Mouse (Mus musculus): ENCODE results near the gene Slco3a1. TPM values are rescaled to one million over a fixed set of nuclear protein-coding genes. Genes with fewer than 3 reads are reported as not detected.

The Slco3a1 gene
- total and polyA plus RNA-seq, 3 experiments: 0.11 TPM; not detected in 2

GRCm38 (mm10) chr7:74332323-74332722 lies 222.3 kb downstream of the Slco3a1 start:
- Histone ChIP-seq H3K4me1 (ENCODE audit: insufficient read depth, low read depth, low read length) (no peaks in the 10 kb centered on the region), H3K36me3 (replicated peaks) (no peaks in the 10 kb centered on the region), H3K27me3 (ENCODE audit: insufficient read depth, low read length) (no peaks in the 10 kb centered on the region), H3K9me3 (replicated peaks) (peaks cover 39% of the 10 kb centered on the region), H3K4me3 (ENCODE audit: low read depth, low read length) (no peak overlapping the region)
- DNase-seq (ENCODE audit: low spot score): no peak
- TF ChIP-seq POLR2AphosphoS5 (IDR thresholded peaks at IDR 0.05; ENCODE audit: insufficient replicate concordance, low read depth, low read length) (no peak), GATA1 (IDR thresholded peaks at IDR 0.05; ENCODE audit: borderline replicate concordance, low read length) (no peak), TAL1 (conservative IDR thresholded peaks at IDR 0.05; ENCODE audit: low read depth, low read length) (no peak), CTCF (IDR thresholded peaks at IDR 0.05; ENCODE audit: low read depth, low read length) (no peak), GATA2 (IDR thresholded peaks at IDR 0.05; ENCODE audit: borderline replicate concordance, low read depth, low read length) (no peak)
- no peak for ATAC-seq (ENCODE audit: extremely low read depth, insufficient number of reproducible peaks, low FRiP score, poor library complexity, severe bottlenecking)

- no peaks in the 10 kb centered on the region for H3K4me1 ChIP-seq (ENCODE audit: insufficient read depth, low read depth, low read length)
- H3K27me3 ChIP-seq (ENCODE audit: insufficient read depth, low read length): no peaks in the 10 kb centered on the region
- ATAC-seq (ENCODE audit: extremely low read depth, insufficient number of reproducible peaks, low FRiP score, poor library complexity, severe bottlenecking) (no peak), DNase-seq (ENCODE audit: low spot score) (no peak)
- H3K9me3 ChIP-seq (replicated peaks): peaks cover 34% of the 10 kb centered on the region
- no peaks in the 10 kb centered on the region for H3K36me3 ChIP-seq (replicated peaks)
- H3K4me3 ChIP-seq (ENCODE audit: low read depth, low read length): no peak overlapping the region
- TF ChIP-seq CTCF (IDR thresholded peaks at IDR 0.05; ENCODE audit: low read depth, low read length) (no peak), POLR2AphosphoS5 (IDR thresholded peaks at IDR 0.05; ENCODE audit: insufficient replicate concordance, low read depth, low read length) (no peak), TAL1 (conservative IDR thresholded peaks at IDR 0.05; ENCODE audit: low read depth, low read length) (no peak), GATA2 (IDR thresholded peaks at IDR 0.05; ENCODE audit: borderline replicate concordance, low read depth, low read length) (no peak), GATA1 (IDR thresholded peaks at IDR 0.05; ENCODE audit: borderline replicate concordance, low read length) (no peak)
These were observed 223.5 kb downstream of the Slco3a1 start for GRCm38 (mm10) chr7:74330858-74331726.

GRCm38 (mm10) chr7:74330117-74330857 lies 224.3 kb downstream of the Slco3a1 start:
- no peak for DNase-seq (ENCODE audit: low spot score)
- no peak overlapping the region for H3K4me3 ChIP-seq (ENCODE audit: low read depth, low read length)
- no peak for ATAC-seq (ENCODE audit: extremely low read depth, insufficient number of reproducible peaks, low FRiP score, poor library complexity, severe bottlenecking)
- no peaks in the 10 kb centered on the region for H3K4me1 ChIP-seq (ENCODE audit: insufficient read depth, low read depth, low read length)
- TF ChIP-seq GATA1 (IDR thresholded peaks at IDR 0.05; ENCODE audit: borderline replicate concordance, low read length) (no peak), CTCF (IDR thresholded peaks at IDR 0.05; ENCODE audit: low read depth, low read length) (no peak), TAL1 (conservative IDR thresholded peaks at IDR 0.05; ENCODE audit: low read depth, low read length) (no peak), POLR2AphosphoS5 (IDR thresholded peaks at IDR 0.05; ENCODE audit: insufficient replicate concordance, low read depth, low read length) (no peak), GATA2 (IDR thresholded peaks at IDR 0.05; ENCODE audit: borderline replicate concordance, low read depth, low read length) (no peak)
- no peaks in the 10 kb centered on the region for H3K27me3 ChIP-seq (ENCODE audit: insufficient read depth, low read length)
- H3K36me3 ChIP-seq (replicated peaks): no peaks in the 10 kb centered on the region
- peaks cover 31% of the 10 kb centered on the region for H3K9me3 ChIP-seq (replicated peaks)

- ATAC-seq (ENCODE audit: extremely low read depth, insufficient number of reproducible peaks, low FRiP score, poor library complexity, severe bottlenecking) (no peak), DNase-seq (ENCODE audit: low spot score) (no peak)
- Histone ChIP-seq H3K9me3 (replicated peaks) (peaks cover 40% of the 10 kb centered on the region), H3K36me3 (replicated peaks) (no peaks in the 10 kb centered on the region), H3K4me3 (ENCODE audit: low read depth, low read length) (no peak overlapping the region), H3K27me3 (ENCODE audit: insufficient read depth, low read length) (no peaks in the 10 kb centered on the region), H3K4me1 (ENCODE audit: insufficient read depth, low read depth, low read length) (no peaks in the 10 kb centered on the region)
- no peak for TF ChIP-seq GATA1 (IDR thresholded peaks at IDR 0.05; ENCODE audit: borderline replicate concordance, low read length)
- TF ChIP-seq GATA2 (IDR thresholded peaks at IDR 0.05; ENCODE audit: borderline replicate concordance, low read depth, low read length): no peak
- TF ChIP-seq CTCF (IDR thresholded peaks at IDR 0.05; ENCODE audit: low read depth, low read length): no peak
- no peak for TF ChIP-seq TAL1 (conservative IDR thresholded peaks at IDR 0.05; ENCODE audit: low read depth, low read length)
- TF ChIP-seq POLR2AphosphoS5 (IDR thresholded peaks at IDR 0.05; ENCODE audit: insufficient replicate concordance, low read depth, low read length): no peak
These were observed 225.6 kb downstream of the Slco3a1 start for GRCm38 (mm10) chr7:74329004-74329403.

- DNase-seq (ENCODE audit: low spot score): no peak
- no peak for TF ChIP-seq POLR2AphosphoS5 (IDR thresholded peaks at IDR 0.05; ENCODE audit: insufficient replicate concordance, low read depth, low read length)
- TF ChIP-seq GATA1 (IDR thresholded peaks at IDR 0.05; ENCODE audit: borderline replicate concordance, low read length): no peak
- no peak for TF ChIP-seq CTCF (IDR thresholded peaks at IDR 0.05; ENCODE audit: low read depth, low read length)
- TF ChIP-seq TAL1 (conservative IDR thresholded peaks at IDR 0.05; ENCODE audit: low read depth, low read length): no peak
- no peak for TF ChIP-seq GATA2 (IDR thresholded peaks at IDR 0.05; ENCODE audit: borderline replicate concordance, low read depth, low read length)
- H3K4me3 ChIP-seq (ENCODE audit: low read depth, low read length): no peak overlapping the region
- H3K36me3 ChIP-seq (replicated peaks): no peaks in the 10 kb centered on the region
- no peak for ATAC-seq (ENCODE audit: extremely low read depth, insufficient number of reproducible peaks, low FRiP score, poor library complexity, severe bottlenecking)
- peaks cover 49% of the 10 kb centered on the region for H3K9me3 ChIP-seq (replicated peaks)
- no peaks in the 10 kb centered on the region for H3K4me1 ChIP-seq (ENCODE audit: insufficient read depth, low read depth, low read length)
- H3K27me3 ChIP-seq (ENCODE audit: insufficient read depth, low read length): no peaks in the 10 kb centered on the region
These were observed 226.9 kb downstream of the Slco3a1 start for GRCm38 (mm10) chr7:74327716-74328115.

GRCm38 (mm10) chr7:74325052-74325451 lies 229.5 kb downstream of the Slco3a1 start:
- no peaks in the 10 kb centered on the region for H3K4me1 ChIP-seq (ENCODE audit: insufficient read depth, low read depth, low read length)
- no peak for DNase-seq (ENCODE audit: low spot score)

More at GRCm38 (mm10) chr7:74325052-74325451, 229.5 kb downstream of the Slco3a1 start:
- H3K9me3 ChIP-seq (replicated peaks): peaks cover 58% of the 10 kb centered on the region
- H3K36me3 ChIP-seq (replicated peaks): no peaks in the 10 kb centered on the region
- H3K4me3 ChIP-seq (ENCODE audit: low read depth, low read length): no peak overlapping the region
- TF ChIP-seq TAL1 (conservative IDR thresholded peaks at IDR 0.05; ENCODE audit: low read depth, low read length) (no peak), CTCF (IDR thresholded peaks at IDR 0.05; ENCODE audit: low read depth, low read length) (no peak), GATA1 (IDR thresholded peaks at IDR 0.05; ENCODE audit: borderline replicate concordance, low read length) (no peak), GATA2 (IDR thresholded peaks at IDR 0.05; ENCODE audit: borderline replicate concordance, low read depth, low read length) (no peak), POLR2AphosphoS5 (IDR thresholded peaks at IDR 0.05; ENCODE audit: insufficient replicate concordance, low read depth, low read length) (no peak)
- ATAC-seq (ENCODE audit: extremely low read depth, insufficient number of reproducible peaks, low FRiP score, poor library complexity, severe bottlenecking): no peak
- H3K27me3 ChIP-seq (ENCODE audit: insufficient read depth, low read length): no peaks in the 10 kb centered on the region
